Mouse (Mus musculus) liver, adult 2 months (tissue): ENCODE measurements around the gene Card14. TPM values are rescaled to one million over a fixed set of nuclear protein-coding genes. Genes with fewer than 3 reads are reported as not detected.

Source experiments
- DNase-seq: peaks from one replicate; pipeline ENCODE4 v3.0.0-alpha.2; 2011; ENCODE audit warnings: low read depth, low spot score; ENCODE audit errors: extremely low read depth
- H3K27ac ChIP-seq: fragments of 200-500 bp; replicated peaks from 2 replicates; pipeline ENCODE4 v1.5.1; 2012; ENCODE audit warnings: low read depth, mild to moderate bottlenecking, control low read depth, inconsistent platforms, low read length; ENCODE audit not compliant: insufficient read depth
- H3K27me3 ChIP-seq: fragments of 200-500 bp; 2 replicates; pipeline ENCODE4 v1.6.1; 2012; ENCODE audit warnings: mild to moderate bottlenecking, moderate library complexity, low read length, inconsistent platforms; ENCODE audit not compliant: control insufficient read depth, insufficient read depth
- H3K36me3 ChIP-seq: fragments of 200-500 bp; 2 replicates; pipeline ENCODE4 v1.6.1; 2012; ENCODE audit warnings: low read length, inconsistent platforms; ENCODE audit not compliant: control insufficient read depth, insufficient read depth
- H3K4me1 ChIP-seq: fragments of 200-500 bp; 2 replicates; pipeline ENCODE4 v1.6.1; 2011; ENCODE audit warnings: low read length; ENCODE audit not compliant: control insufficient read depth, insufficient read depth
- H3K4me3 ChIP-seq: fragments of 200-500 bp; 2 replicates; pipeline ENCODE4 v1.5.1; 2011; ENCODE audit warnings: low read depth, mild to moderate bottlenecking, control low read depth, low read length, moderate library complexity; ENCODE audit not compliant: insufficient read depth
- H3K79me2 ChIP-seq: fragments of 200-500 bp; 2 replicates; pipeline ENCODE4 v1.6.1; 2012; ENCODE audit warnings: inconsistent platforms, mild to moderate bottlenecking, low read length, moderate library complexity; ENCODE audit not compliant: control insufficient read depth, insufficient read depth
- H3K9ac ChIP-seq: fragments of 200-500 bp; 2 replicates; pipeline ENCODE4 v1.6.1; 2012; ENCODE audit warnings: low read depth, mild to moderate bottlenecking, control low read depth, inconsistent platforms, low read length
- CTCF ChIP-seq: fragments of 200-500 bp; IDR thresholded peaks from 2 replicates; pipeline ENCODE4 v1.5.1; 2011; ENCODE audit warnings: low read depth, low read length, control low read depth
- POLR2A ChIP-seq: fragments of 200-500 bp; IDR thresholded peaks from 2 replicates; pipeline ENCODE4 v1.6.1; 2011; ENCODE audit warnings: low read length, control low read depth; ENCODE audit not compliant: insufficient read depth; ENCODE audit errors: extremely low read depth
- WGBS: fragments of 180-500 bp; shearing (Covaris S2); methylation state at CpG from one replicate; pipeline ENCODE4 v1.1.7; 2018; 5-methylcytosine and 5-hydroxymethylcytosine counted together
- polyA plus RNA-seq: library from polyadenylated mRNA; depleted of rRNA; stranded (reverse); fragments of >200 nt; gene quantifications from 2 replicates; pipeline ENCODE4 v1.2.3, GENCODE M21; 2012
- total RNA-seq: library from RNA; depleted of rRNA; stranded (reverse); fragments of >200 nt; gene quantifications from 2 replicates; pipeline ENCODE4 v1.2.3, GENCODE M21; 2014

Card14 gene
- total and polyA plus RNA-seq, 2 experiments: 0.09 to 0.22 TPM

DNA sequence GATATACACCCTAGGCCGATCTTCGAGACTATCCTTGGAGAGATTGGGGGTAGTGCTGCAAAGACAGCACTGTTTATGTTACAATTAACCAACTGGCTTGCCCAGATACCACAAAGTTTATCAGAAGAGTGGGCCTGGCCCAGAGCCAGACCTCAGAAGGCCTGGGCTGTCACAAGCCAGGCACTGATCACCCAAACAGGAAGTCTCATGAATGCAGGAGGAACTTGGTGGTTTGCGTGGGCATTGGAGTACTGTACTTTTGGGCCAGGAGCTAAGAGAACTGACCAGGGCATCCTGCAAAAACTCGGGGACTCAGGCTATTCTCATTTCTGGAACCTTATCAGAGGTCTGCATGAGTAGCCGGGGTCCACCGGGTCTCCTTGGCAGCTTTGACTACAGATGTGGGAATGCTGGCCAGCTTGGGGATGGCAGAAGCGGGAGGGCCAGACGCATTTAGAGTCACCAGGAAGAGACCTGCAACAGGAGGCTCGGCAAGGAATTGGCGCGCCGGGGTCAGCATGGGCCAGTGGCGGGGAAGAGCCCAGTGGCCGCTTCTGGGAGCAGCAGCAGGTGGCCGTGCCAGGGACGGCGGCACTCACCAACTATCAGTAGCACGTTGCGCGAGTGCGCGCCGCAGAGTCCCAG lies 47.4 kb downstream of the Card14 start:
- Histone ChIP-seq H3K27me3 (no peaks in the 10 kb centered on the region), H3K9ac (peak overlapping the region; percentile 93), H3K4me1 (peaks cover 9% of the 10 kb centered on the region), H3K36me3 (no peaks in the 10 kb centered on the region), H3K79me2 (no peaks in the 10 kb centered on the region), H3K4me3 (peak overlapping the region; percentile 97), H3K27ac (peak overlapping the region; percentile 78)
- DNase-seq: peak; percentile 72
- 4% methylated on average over 23 of the region's 23 CpGs for WGBS
- TF ChIP-seq POLR2A (no peak), CTCF (0 out of 2 replicates have a peak, but pooled peaks have one; percentile 0)

DNA sequence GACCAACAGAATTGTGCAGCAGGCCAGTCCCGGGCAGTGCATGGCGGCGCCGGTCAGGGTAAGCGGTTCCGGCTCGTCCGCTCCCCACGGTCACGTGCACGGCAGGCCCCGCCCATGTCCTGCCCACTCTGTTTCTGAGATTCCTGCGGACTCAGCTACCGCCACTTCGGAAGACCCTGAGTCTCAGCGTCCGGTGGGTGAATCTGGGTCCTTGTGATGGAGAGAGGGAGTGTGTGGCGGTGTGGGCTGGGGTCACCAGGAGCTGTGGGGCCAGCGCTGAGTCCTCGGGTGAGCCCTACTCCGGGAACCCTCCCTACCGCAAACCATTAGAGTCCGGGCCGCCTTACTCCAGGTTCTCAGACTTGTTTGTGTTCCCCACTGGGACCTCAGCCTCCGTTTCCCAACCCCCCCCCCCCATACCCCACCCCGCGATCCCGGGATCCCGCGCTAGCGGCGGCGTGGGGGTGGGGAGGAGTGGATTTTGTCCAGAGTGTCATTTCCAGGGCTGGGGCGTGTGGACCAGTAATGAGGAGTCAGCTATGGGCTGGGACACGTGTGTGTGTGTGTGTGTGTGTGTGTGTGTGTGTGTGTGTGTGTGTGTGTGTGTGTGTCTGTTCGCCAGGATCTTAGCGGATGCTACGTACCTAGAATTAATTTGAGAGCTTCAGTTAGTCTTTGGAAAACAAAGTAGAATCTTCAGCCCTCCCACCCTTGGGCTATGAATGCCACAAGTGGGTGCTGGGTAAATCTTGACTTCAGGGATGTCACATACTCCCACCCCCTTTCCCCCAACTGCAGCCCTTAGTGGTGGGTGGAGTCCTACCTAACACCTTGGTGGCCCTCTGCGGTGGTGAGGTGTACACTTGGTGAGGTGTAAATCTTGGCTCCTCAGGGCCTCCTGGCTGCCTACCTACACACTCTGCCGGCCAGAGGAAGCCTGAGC lies 48.1 kb downstream of the Card14 start, which contains the start of the genes Sgsh and Slc26a11:
Gene Sgsh, minus strand, starts transcription at position 94 of the 943 bp plus-strand sequence.
Gene Slc26a11, plus strand, starts transcription at position 115 of the 943 bp plus-strand sequence.
- 1% methylated on average over 40 of the region's 40 CpGs for WGBS

DNA sequence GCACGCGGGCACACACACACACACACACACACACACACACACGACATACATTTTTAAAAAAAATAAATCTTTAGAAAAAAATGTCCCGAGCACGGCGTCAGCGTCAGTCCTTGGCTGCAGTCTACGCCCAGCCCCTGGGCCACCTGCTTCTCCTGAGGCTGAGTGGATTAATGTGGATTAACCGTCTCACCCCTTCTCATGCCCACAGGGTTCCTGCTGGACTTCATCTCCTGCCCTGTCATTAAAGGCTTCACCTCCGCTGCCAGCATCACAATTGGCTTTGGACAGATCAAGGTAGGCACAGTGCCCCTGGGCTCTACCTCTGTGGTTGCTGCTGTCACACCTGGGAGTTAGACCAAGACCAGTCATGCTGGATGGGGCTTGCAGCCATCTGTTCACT lies 51.5 kb downstream of the Card14 start:
- no peak overlapping the region for H3K9ac ChIP-seq
- DNase-seq: no peak
- peaks cover 7% of the 10 kb centered on the region; the same call in 1 of the 2 replicates for H3K4me1 ChIP-seq
- H3K27me3 ChIP-seq: no peaks in the 10 kb centered on the region
- H3K4me3 ChIP-seq: no peak overlapping the region
- no peaks in the 10 kb centered on the region for H3K79me2 ChIP-seq
- H3K27ac ChIP-seq: no peak overlapping the region
- TF ChIP-seq CTCF: no peak
- TF ChIP-seq POLR2A: no peak
- WGBS: 94% methylated on average over 10 of the region's 10 CpGs
- H3K36me3 ChIP-seq: no peaks in the 10 kb centered on the region

More for the DNA sequence above, 48.1 kb downstream of the Card14 start, which contains the start of the genes Sgsh and Slc26a11:
- H3K27me3 ChIP-seq: no peaks in the 10 kb centered on the region
- peaks cover 9% of the 10 kb centered on the region for H3K4me1 ChIP-seq
- TF ChIP-seq POLR2A: peak; percentile 65
- no peak for TF ChIP-seq CTCF
- H3K9ac ChIP-seq: peak within 1 kb of the TSS; percentile 95
- H3K4me3 ChIP-seq: peak within 1 kb of the TSS; percentile 97
- peak; percentile 30 for DNase-seq
- H3K79me2 ChIP-seq: no peaks in the 10 kb centered on the region
- H3K27ac ChIP-seq: peak within 1 kb of the TSS; percentile 82
- no peaks in the 10 kb centered on the region for H3K36me3 ChIP-seq

DNA sequence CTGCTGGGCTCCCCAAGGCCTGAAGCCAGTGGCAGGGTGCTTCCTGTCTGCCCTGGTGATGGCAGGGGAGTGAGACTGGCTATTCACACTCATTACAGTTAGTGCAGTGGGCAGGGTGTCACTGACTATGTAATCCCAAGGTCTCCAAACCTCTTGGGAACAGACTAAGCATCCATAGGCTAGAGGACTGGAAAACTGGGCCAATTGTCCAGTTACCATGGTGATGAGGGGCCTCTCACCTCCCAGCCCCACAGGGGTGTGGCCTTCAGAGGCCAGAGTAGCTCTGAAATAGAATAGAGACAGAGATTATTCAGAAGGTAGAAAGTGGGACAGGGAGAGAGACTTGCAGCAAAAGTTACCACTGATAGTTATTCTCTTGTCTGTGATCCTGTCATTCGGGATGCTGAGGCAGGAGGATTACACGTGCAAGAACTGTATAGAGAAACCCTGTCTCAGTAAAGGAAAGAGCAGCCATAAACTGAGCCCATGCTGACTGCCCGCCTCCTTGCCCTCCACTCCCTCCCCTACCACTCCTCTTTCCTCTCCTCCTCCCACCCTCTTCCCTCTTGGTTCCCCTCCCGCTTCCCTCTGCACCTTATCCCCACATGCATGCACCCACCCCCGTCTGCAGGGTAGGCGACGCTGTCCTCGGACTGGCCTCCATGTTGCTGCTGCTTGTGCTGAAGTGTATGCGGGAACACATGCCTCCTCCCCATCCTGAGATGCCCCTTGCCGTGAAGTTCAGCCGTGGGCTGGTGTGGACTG lies 55.4 kb downstream of the Card14 start:
- 59% methylated on average over 11 of the region's 11 CpGs for WGBS
- H3K9ac ChIP-seq: no peak overlapping the region
- TF ChIP-seq POLR2A: no peak
- no peak for TF ChIP-seq CTCF

DNA sequence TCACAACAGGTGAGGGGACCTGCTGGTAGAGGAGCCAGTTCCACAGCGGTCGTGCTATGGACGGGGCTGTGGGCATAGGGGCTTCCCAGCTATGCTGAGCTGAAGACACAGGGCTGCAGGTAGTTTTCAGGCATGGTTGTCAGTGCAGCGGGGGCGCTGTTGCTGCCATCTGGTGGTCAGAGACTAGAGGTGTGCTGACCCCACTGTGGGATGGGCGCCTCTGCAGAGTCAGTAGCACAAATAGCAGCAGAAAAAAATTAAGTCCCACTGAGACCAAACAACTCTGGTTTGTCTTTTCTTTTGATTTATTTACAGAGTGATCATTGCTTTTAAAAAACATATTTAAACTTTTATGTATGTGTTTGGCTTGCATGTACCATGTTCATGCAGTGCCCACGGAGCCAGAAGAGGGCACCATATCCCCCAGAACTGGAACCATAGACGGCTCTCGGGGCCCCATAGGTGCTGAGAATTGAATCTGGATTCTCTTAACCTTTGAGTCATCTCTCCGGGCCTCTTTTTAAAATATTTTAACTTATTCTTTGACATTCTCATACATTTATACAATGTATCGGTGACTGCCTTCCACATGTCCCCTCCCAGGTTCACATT lies 56.1 kb downstream of the Card14 start:
- Histone ChIP-seq H3K36me3 (peaks cover 4% of the 10 kb centered on the region; the same call in 1 of the 2 replicates), H3K9ac (no peak overlapping the region), H3K27me3 (no peaks in the 10 kb centered on the region), H3K79me2 (no peaks in the 10 kb centered on the region), H3K27ac (no peak overlapping the region), H3K4me3 (no peak overlapping the region), H3K4me1 (no peaks in the 10 kb centered on the region)
- 40% methylated on average over 11 of the region's 11 CpGs for WGBS
- TF ChIP-seq CTCF: peak; percentile 96
- no peak for TF ChIP-seq POLR2A
- peak; percentile 29 for DNase-seq

More for the DNA sequence above, 55.4 kb downstream of the Card14 start:
- Histone ChIP-seq H3K36me3 (peaks cover 4% of the 10 kb centered on the region; the same call in 1 of the 2 replicates), H3K79me2 (no peaks in the 10 kb centered on the region), H3K4me3 (no peak overlapping the region), H3K4me1 (no peaks in the 10 kb centered on the region), H3K27ac (no peak overlapping the region), H3K27me3 (no peaks in the 10 kb centered on the region)
- DNase-seq: no peak
